Mouse (Mus musculus) embryonic fibroblast, embryonic 13.5 days (primary cell): ENCODE data around the gene Sel1l3. TPM values are rescaled to one million over a fixed set of nuclear protein-coding genes. Genes with fewer than 3 reads are reported as not detected.

Experiments
- H3K27ac ChIP-seq: 2 replicates; pipeline ENCODE4 v1.5.1; 2012; ENCODE audit warnings: low read length, control low read depth, inconsistent platforms; ENCODE audit not compliant: insufficient read depth
- H3K4me1 ChIP-seq: 2 replicates; pipeline ENCODE4 v1.6.1; 2011; ENCODE audit warnings: low read length; ENCODE audit not compliant: control insufficient read depth, insufficient read depth
- H3K4me3 ChIP-seq: 2 replicates; pipeline ENCODE4 v1.5.1; 2011; ENCODE audit warnings: mild to moderate bottlenecking, control low read depth, low read length; ENCODE audit not compliant: insufficient read depth
- CTCF ChIP-seq: IDR thresholded peaks from 2 replicates; pipeline ENCODE4 v1.5.1; 2011; ENCODE audit warnings: mild to moderate bottlenecking, control low read depth, low read length, moderate library complexity, borderline replicate concordance; ENCODE audit not compliant: insufficient read depth
- POLR2A ChIP-seq: IDR thresholded peaks from 2 replicates; pipeline ENCODE4 v1.6.1; 2011; ENCODE audit warnings: low read depth, mild to moderate bottlenecking, control low read depth, low read length, moderate library complexity
- polyA plus RNA-seq: library from polyadenylated mRNA; stranded (reverse); fragments of >200 nt; gene quantifications from 2 replicates; pipeline ENCODE4 v1.2.4, GENCODE M21; 2011; ENCODE audit warnings: low read depth; ENCODE audit not compliant: missing spikeins, insufficient read length

Gene Sel1l3
- polyA plus RNA-seq, 1 experiment: 0.32 TPM

DNA sequence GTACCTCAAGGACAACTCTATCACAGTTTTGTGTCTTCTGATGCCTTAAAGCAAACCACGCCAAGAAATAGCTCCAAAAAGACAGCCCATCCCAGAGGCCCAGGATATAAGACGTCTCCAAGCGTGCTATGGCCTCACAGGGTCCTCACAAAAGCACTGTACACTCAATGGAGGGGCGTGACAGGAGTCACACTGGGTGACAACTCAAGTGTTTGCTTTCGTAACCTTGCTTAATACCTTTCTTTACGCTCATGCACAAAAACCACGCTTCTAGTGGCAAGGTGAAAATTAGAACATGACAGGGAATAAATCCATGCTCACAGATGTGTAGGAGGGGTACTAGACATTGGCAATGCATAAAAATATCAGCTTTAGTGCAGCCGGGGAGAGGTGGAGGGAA lies 77.7 kb downstream of the Sel1l3 start:
- TF ChIP-seq CTCF (no peak), POLR2A (no peak)
- no peak overlapping the region for H3K4me3 ChIP-seq
- no peaks in the 10 kb centered on the region for H3K4me1 ChIP-seq
- H3K27ac ChIP-seq: no peak overlapping the region

DNA sequence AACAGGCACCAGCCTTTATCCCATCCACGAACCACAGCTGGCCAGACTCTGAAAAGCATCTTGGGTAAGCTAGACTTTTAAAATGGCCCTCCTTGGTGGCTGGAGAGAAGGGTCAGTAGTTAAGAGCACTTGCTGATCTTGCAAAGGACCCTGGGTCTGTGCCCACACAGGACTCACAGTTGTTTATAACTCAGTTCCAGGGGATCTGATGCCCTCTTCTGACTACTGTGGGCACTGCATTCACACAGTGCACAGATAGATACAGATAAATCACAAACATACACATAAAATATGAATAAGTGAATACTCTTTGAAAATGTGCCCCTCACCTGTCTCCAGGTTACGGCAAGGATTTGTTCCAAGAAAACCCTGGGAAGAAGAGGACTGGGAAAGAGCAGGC lies 79.7 kb downstream of the Sel1l3 start:
- no peaks in the 10 kb centered on the region for H3K4me1 ChIP-seq
- H3K27ac ChIP-seq: no peak overlapping the region
- TF ChIP-seq POLR2A: no peak
- TF ChIP-seq CTCF: no peak
- no peak overlapping the region for H3K4me3 ChIP-seq

DNA sequence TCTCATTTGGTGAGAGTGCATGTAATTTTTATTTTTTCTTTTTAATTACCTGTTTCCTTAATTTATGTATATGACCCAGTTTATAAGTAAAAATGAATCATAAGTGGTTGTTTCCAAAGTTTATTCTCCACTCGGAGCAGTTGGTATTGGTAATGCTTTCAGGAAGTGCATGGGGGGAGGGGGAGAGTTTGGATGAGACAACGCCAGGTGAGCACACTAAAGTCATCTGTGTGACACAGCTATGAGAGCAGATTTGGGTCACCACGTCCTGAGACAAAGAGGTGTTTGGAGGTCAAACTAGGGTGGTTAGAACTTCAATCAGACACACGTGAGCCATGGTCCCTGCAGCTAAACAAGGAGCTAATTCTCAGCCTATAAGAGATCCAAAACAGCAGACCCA lies 89.0 kb downstream of the Sel1l3 start:
- Histone ChIP-seq H3K4me1 (no peaks in the 10 kb centered on the region), H3K4me3 (no peak overlapping the region), H3K27ac (no peak overlapping the region)
- TF ChIP-seq POLR2A (no peak), CTCF (no peak)

DNA sequence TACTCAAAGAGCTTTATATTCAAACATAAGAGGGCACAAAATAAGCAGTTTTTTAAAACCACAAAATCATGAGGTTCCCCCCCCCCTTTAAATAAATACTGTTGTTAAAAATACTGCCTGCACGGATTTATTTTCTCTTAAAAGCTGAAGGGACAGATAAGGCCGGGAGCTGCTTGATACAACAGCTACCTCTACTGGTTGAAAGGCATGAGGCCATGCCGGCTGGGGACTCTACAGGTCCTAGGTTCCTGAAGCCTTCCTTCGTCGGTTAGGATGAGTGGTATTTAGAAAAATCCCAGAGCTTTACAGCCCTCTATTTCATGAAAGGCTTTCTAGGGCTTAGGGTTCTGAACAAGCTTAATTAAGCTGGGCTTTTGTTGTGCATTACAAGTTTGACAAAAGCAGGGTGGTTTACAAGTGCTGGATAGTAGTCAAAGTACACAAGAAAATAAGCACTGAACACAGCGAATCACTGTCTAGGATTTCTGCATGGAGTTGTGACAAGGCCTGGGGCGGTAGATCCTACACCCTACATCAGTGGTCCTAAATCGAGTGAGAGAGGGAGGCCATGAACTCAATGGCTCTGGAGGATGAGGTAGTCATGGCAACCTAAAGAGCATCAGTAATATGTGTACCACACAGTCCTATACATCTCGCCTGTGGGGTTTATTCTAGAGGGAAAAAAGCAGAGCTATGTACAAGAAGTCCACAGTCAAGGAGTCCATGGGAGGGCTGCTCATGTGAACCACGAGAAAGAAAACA lies 90.0 kb downstream of the Sel1l3 start:
- no peaks in the 10 kb centered on the region for H3K4me1 ChIP-seq
- TF ChIP-seq CTCF (peak; percentile 48; the same call in 1 of the 2 replicates), POLR2A (no peak)
- H3K27ac ChIP-seq: no peak overlapping the region
- H3K4me3 ChIP-seq: no peak overlapping the region

DNA sequence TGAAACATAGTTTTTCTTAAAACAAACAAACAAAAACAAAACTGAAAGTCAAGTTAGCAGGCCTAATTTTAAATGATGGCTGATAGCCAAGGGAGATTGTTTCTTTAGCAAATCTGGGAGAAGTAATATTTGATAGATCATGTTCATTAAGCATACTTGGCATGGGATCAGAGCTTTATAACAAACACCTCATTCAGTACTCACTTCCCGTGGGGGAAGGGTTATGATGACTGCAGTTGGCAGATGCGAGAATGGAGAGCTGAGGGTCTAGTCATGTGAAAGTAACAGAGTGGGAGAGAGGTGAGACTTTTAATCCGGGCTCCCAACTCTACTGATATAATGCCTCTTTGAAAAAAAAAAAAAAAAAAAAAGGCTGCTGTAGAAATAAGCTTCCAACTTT lies 94.0 kb downstream of the Sel1l3 start:
- no peak overlapping the region for H3K27ac ChIP-seq
- TF ChIP-seq CTCF: no peak
- TF ChIP-seq POLR2A: no peak
- H3K4me1 ChIP-seq: no peaks in the 10 kb centered on the region
- H3K4me3 ChIP-seq: no peak overlapping the region

DNA sequence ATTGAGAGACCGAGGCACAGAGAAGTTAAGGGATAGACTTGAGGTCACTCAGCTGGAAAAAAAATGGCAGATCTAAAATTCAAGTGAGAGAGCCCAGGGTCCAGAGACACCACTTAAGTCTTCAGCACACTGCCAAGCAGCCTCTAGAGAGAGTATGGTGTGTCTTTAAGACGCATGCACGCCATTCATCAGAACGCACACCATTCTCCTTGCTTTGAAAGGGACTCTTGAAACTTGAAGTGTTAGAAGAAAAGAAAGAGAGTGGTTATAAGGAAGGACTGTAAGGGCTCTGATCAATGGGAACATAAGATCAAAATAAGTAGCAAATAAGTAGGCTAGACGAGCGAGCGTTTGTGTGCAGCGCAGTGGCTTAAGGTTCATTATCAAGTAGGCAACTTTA lies 95.5 kb downstream of the Sel1l3 start:
- Histone ChIP-seq H3K27ac (no peak overlapping the region), H3K4me3 (no peak overlapping the region), H3K4me1 (no peaks in the 10 kb centered on the region)
- TF ChIP-seq CTCF: no peak
- no peak for TF ChIP-seq POLR2A

DNA sequence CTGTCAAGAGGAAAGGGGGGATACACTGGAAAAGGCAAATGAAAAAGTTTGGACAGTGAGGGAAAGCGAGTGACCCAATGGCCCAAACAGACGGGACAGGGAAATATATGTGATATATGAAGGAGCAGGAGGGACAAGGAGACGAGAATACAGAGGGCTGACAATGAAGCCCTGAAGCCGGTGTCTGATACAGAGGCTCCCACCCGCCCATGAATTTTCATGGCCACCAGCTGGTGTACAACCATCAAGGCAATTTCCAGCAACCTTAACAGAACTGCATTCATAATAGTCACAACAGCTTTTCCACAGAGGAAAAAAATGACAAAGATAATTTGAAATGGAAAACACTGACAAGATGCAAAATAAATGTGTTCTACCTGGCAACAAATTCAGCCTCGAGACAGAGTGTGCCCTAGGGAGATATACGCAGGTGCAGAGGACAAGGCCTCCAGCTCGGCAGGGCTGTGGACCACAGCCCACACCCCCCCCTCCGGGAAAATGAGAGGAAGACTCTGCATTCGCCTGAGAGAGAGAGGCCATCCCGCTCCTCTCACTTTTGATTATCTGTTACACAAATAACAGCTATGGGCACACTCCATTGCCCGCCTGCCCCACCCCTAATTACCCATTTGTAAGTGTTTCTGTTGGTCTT lies 99.0 kb downstream of the Sel1l3 start:
- no peaks in the 10 kb centered on the region for H3K4me1 ChIP-seq
- TF ChIP-seq CTCF: no peak
- TF ChIP-seq POLR2A: no peak
- H3K4me3 ChIP-seq: no peak overlapping the region
- H3K27ac ChIP-seq: no peak overlapping the region

DNA sequence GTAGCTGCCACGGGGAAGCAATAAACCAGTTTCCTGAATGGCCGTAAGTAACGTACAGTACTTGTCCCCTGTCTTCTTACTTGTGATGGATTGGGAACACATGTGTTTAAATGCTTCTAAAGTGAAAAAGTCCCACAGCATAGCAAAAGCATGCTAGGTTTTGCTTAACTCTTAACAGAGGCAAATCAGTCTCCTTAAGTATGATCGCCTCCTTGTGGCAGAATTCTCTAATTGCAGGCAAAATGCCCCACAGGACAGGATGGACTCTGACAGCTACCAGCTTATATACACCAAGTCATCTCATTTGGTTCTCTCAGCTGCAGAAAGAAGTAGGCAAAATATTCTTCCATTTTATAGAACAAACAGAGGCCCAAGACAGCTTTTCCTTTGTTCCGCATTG lies 100.8 kb downstream of the Sel1l3 start:
- Histone ChIP-seq H3K4me3 (no peak overlapping the region), H3K4me1 (no peaks in the 10 kb centered on the region)
- no peak for TF ChIP-seq POLR2A
- no peak for TF ChIP-seq CTCF

DNA sequence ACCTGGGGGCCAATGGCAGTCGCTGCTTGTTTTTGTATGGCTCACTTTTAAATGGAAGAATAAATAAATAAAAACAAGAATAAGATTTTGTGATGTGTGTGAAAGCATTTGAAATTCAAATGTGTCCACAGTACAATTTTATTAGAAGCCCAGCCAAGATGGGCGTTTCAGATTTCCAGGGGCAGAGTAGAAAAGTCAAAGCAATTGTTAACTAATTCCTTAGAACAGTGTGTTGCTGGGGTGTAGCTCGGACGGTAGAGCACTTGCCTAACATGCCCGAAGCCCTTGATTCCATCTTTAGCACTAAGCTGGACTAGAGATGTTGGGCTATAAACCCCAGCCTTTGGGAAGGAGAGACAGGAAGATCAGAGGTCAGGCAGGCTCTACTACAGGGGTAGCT lies 102.7 kb downstream of the Sel1l3 start:
- no peaks in the 10 kb centered on the region for H3K4me1 ChIP-seq
- H3K4me3 ChIP-seq: no peak overlapping the region
- no peak overlapping the region for H3K27ac ChIP-seq
- TF ChIP-seq POLR2A (no peak), CTCF (no peak)

More for the DNA sequence above, 100.8 kb downstream of the Sel1l3 start:
- H3K27ac ChIP-seq: no peak overlapping the region

DNA sequence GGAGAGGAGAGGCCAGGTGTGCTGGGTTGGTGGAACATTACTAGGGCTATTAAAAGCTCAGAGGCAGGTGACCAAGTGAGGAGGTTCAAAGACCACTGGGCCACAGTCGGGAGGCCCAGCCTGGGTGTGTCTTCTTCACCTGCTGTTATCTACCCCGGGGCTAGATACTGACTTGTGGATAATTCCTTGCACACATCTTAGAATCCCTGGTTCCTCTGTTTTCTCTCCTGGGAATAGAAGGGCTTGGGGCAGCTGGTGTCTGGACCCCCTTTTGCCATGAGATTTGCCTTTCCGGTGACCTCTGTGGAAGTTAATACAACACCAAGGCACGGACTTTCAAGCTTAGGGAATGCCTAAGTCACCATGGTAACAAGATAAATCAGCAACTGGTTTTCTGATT lies 103.5 kb downstream of the Sel1l3 start:
- no peaks in the 10 kb centered on the region for H3K4me1 ChIP-seq
- H3K27ac ChIP-seq: no peak overlapping the region
- no peak for TF ChIP-seq CTCF
- TF ChIP-seq POLR2A: no peak
- H3K4me3 ChIP-seq: no peak overlapping the region
